Mouse (Mus musculus) neural tube, embryonic 13.5 days (tissue): Measurements from ENCODE around the gene Tmem151b. TPM values are rescaled to one million over a fixed set of nuclear protein-coding genes. Genes with fewer than 3 reads are reported as not detected.

Experiments
- ATAC-seq: fragments of 200-750 bp; cut with Nextera tagmentation; 2 replicates; pipeline ENCODE4 v1.8.0; 2017; ENCODE audit warnings: low read depth, mild to moderate bottlenecking, moderate TSS enrichment, moderate library complexity
- H3K27ac ChIP-seq: fragments of 300-500 bp; sonication (generic); replicated peaks from 2 replicates; pipeline ENCODE4 v1.5.1; 2015; ENCODE audit warnings: moderate library complexity, mild to moderate bottlenecking, inconsistent platforms
- H3K27me3 ChIP-seq: fragments of 300-500 bp; sonication (generic); 2 replicates; pipeline ENCODE4 v1.6.1; 2015; ENCODE audit warnings: mild to moderate bottlenecking, inconsistent platforms
- H3K36me3 ChIP-seq: fragments of 300-500 bp; sonication (generic); 2 replicates; pipeline ENCODE4 v1.6.1; 2015; ENCODE audit warnings: mild to moderate bottlenecking, inconsistent platforms
- H3K4me1 ChIP-seq: fragments of 300-500 bp; sonication (generic); replicated peaks from 2 replicates; pipeline ENCODE4 v1.6.1; 2015; ENCODE audit warnings: inconsistent platforms
- H3K4me2 ChIP-seq: fragments of 300-500 bp; sonication (generic); 2 replicates; pipeline ENCODE4 v1.6.1; 2015; ENCODE audit warnings: inconsistent platforms, mild to moderate bottlenecking, moderate library complexity
- H3K4me3 ChIP-seq: fragments of 300-500 bp; sonication (generic); 2 replicates; pipeline ENCODE4 v1.5.1; 2015; ENCODE audit warnings: mild to moderate bottlenecking, inconsistent platforms
- H3K9ac ChIP-seq: fragments of 300-500 bp; sonication (generic); 2 replicates; pipeline ENCODE4 v1.6.1; 2015; ENCODE audit warnings: moderate library complexity, mild to moderate bottlenecking, inconsistent platforms
- H3K9me3 ChIP-seq: fragments of 300-500 bp; sonication (generic); 2 replicates; pipeline ENCODE4 v1.6.1; 2016; ENCODE audit warnings: inconsistent platforms
- WGBS: fragments of 180-500 bp; shearing (Covaris S2); methylation state at CpG from one replicate; pipeline ENCODE4 v1.1.7; 2015; 5-methylcytosine and 5-hydroxymethylcytosine counted together
- polyA plus RNA-seq: library from polyadenylated mRNA; unstranded; fragments of >200 nt; fragmentation: Nextera tagmentation; extraction: Ambion mirVana; gene quantifications from 2 replicates; pipeline ENCODE4 v1.2.1, GENCODE M21; 2015

The Tmem151b gene
- polyA plus RNA-seq, 1 experiment from 2014 or later: 22.6 TPM

DNA sequence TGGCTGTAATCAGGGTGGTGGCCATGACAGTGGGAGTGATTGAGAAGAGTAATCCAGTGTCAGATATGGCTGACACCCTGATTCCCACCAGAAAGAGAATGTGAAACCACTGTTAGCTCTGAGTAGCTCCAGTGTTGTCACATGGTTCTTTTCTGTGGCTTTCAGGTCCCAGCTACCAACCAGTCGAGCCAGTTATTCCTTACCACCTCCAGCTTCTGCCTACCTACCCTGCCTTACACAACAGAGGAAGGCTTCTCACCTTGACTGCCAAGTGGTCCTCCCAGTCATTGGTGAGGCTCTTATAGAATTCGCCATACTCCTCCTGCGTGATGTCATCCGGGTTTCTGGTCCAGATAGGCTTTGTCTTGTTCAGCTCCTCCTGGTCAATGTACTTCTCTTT is 20.5 kb upstream of the Tmem151b start:
- peaks cover 67% of the 10 kb centered on the region for H3K36me3 ChIP-seq
- no peak overlapping the region for H3K4me2 ChIP-seq
- peaks cover 77% of the 10 kb centered on the region for H3K4me1 ChIP-seq
- WGBS: 84% methylated on average over 4 of the region's 4 CpGs
- H3K27me3 ChIP-seq: no peaks in the 10 kb centered on the region
- no peak overlapping the region for H3K9ac ChIP-seq
- no peaks in the 10 kb centered on the region for H3K9me3 ChIP-seq
- H3K27ac ChIP-seq: no peak overlapping the region
- H3K4me3 ChIP-seq: no peak overlapping the region
- no peak for ATAC-seq

DNA sequence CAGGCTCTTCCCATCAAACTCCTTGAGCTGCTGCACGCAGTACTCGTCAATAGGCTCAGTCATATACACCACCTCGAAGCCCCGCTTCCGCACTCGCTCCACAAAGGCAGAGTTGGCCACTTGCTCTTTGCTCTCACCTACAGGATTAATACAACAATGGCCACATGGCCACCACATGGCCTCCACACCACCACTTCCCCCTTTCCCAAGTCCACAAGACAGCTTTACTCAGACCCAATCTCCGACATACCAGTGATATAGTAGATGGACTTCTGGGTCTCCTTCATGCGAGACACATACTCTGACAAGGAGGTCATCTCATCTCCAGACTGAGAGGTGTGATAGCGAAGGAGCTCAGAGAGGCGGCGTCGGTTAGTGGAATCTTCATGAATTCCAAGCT is 19.5 kb upstream of the Tmem151b start:
- Histone ChIP-seq H3K9ac (no peak overlapping the region), H3K4me3 (no peak overlapping the region), H3K9me3 (no peaks in the 10 kb centered on the region), H3K27ac (no peak overlapping the region), H3K36me3 (peaks cover 67% of the 10 kb centered on the region), H3K27me3 (no peaks in the 10 kb centered on the region), H3K4me2 (no peak overlapping the region), H3K4me1 (peaks cover 76% of the 10 kb centered on the region)
- ATAC-seq: no peak
- WGBS: 88% methylated on average over 12 of the region's 12 CpGs

DNA sequence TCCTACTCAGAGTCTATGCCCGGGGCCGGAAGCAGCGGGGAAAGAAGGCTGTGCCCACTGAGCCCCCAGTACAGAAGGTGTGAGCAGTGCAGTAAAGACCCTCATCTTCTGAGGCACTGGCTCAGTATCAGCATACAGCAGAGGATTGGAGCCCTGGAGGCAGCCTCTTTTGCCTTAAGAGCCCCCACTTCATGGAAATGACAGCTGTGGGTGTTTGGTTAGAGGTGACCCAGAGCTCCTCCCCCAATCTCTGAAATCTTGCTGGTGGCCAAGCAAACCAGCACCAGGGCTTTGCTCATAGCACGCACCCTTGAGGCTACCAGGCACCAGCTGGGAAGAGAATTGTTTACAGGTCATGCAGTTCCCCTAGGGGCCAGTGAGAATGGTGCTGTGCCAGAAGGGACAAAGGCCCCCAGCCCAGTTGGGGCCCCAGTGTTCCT is 17.7 kb upstream of the Tmem151b start:
- no peak overlapping the region for H3K9ac ChIP-seq
- no peaks in the 10 kb centered on the region for H3K27me3 ChIP-seq
- H3K9me3 ChIP-seq: no peaks in the 10 kb centered on the region
- peak overlapping the region; percentile 29; the same call in 1 of the 2 replicates for H3K27ac ChIP-seq
- WGBS: 28% methylated on average over 4 of the region's 4 CpGs
- H3K4me1 ChIP-seq: peaks cover 76% of the 10 kb centered on the region
- no peak overlapping the region for H3K4me3 ChIP-seq
- peaks cover 67% of the 10 kb centered on the region for H3K36me3 ChIP-seq
- H3K4me2 ChIP-seq: no peak overlapping the region
- no peak for ATAC-seq

DNA sequence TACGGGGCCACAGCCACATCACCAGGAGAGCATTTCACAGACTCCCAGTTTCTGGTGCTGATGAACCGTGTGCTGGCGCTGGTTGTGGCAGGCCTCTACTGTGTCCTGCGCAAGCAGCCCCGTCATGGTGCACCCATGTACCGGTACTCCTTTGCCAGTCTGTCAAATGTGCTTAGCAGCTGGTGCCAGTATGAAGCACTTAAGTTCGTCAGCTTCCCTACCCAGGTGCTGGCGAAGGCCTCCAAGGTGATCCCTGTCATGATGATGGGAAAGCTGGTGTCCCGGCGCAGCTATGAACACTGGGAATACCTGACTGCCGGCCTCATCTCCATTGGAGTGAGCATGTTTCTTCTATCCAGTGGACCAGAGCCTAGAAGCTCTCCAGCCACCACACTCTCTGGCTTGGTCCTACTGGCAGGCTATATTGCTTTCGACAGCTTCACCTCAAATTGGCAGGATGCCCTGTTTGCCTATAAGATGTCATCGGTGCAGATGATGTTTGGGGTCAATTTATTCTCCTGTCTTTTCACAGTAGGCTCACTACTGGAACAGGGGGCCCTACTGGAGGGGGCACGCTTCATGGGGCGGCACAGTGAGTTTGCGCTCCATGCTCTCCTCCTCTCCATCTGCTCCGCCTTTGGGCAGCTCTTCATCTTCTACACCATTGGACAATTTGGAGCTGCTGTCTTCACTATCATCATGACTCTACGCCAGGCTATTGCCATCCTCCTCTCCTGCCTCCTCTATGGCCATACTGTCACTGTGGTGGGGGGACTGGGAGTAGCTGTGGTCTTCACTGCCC is 17.1 kb upstream of the Tmem151b start:
- Histone ChIP-seq H3K4me1 (peaks cover 70% of the 10 kb centered on the region), H3K27ac (peak overlapping the region; percentile 29; the same call in 1 of the 2 replicates), H3K36me3 (peaks cover 65% of the 10 kb centered on the region), H3K27me3 (no peaks in the 10 kb centered on the region), H3K4me3 (0 out of 2 replicates have a peak overlapping the region, but pooled peaks have one; percentile 1), H3K9ac (no peak overlapping the region), H3K9me3 (no peaks in the 10 kb centered on the region), H3K4me2 (no peak overlapping the region)
- 67% methylated on average over 18 of the region's 18 CpGs for WGBS
- ATAC-seq: no peak

DNA sequence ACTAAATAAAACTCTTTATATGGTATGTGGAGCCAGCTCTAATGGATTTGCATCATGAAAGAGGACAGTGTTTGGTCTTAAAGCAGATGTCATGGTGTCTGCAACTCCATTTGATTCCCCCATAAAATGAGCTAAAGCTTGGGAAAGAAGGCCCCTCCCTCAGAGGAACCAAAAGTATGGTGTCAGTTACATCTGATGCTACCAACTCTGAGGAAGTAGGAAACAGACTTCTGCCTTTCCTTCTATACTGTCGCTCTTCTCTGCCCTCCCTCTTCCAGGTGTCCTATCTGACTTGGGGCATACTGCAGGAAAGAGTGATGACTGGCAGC is 16.5 kb upstream of the Tmem151b start:
- ATAC-seq: no peak

DNA sequence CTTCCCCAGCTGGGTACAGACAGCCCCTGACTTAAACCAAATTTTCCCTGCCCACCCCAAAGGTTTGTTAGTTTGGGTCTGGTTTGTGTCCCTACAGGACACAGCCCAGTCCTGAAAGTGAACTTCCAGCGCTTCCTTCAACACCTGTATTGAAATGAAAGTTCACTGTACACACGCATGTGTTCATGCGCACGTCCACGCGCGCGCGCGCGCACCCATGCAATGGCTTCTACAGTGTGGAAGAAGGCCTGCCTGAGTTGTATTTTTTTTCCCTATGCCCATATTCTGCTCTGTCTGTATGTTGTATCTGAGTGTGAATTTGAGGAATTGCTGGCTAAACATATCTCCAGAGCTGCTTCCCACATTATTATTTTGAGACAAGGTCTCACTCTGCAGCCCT is 15.6 kb upstream of the Tmem151b start:
- Histone ChIP-seq H3K9ac (peak overlapping the region; percentile 92), H3K27ac (no peak overlapping the region), H3K36me3 (peaks cover 50% of the 10 kb centered on the region), H3K4me1 (peaks cover 56% of the 10 kb centered on the region), H3K4me3 (peak overlapping the region; percentile 81), H3K4me2 (peak overlapping the region; percentile 96), H3K27me3 (no peaks in the 10 kb centered on the region), H3K9me3 (no peaks in the 10 kb centered on the region)
- ATAC-seq: no peak
- 95% methylated on average over 11 of the region's 11 CpGs for WGBS

More for the DNA sequence above, 16.5 kb upstream of the Tmem151b start:
- Histone ChIP-seq H3K4me3 (no peak overlapping the region), H3K36me3 (peaks cover 59% of the 10 kb centered on the region), H3K4me1 (peaks cover 65% of the 10 kb centered on the region), H3K27ac (no peak overlapping the region), H3K27me3 (no peaks in the 10 kb centered on the region), H3K4me2 (no peak overlapping the region), H3K9me3 (no peaks in the 10 kb centered on the region), H3K9ac (0 out of 2 replicates have a peak overlapping the region, but pooled peaks have one; percentile 8)
- 95% methylated on average over 1 of the region's 1 CpGs for WGBS

DNA sequence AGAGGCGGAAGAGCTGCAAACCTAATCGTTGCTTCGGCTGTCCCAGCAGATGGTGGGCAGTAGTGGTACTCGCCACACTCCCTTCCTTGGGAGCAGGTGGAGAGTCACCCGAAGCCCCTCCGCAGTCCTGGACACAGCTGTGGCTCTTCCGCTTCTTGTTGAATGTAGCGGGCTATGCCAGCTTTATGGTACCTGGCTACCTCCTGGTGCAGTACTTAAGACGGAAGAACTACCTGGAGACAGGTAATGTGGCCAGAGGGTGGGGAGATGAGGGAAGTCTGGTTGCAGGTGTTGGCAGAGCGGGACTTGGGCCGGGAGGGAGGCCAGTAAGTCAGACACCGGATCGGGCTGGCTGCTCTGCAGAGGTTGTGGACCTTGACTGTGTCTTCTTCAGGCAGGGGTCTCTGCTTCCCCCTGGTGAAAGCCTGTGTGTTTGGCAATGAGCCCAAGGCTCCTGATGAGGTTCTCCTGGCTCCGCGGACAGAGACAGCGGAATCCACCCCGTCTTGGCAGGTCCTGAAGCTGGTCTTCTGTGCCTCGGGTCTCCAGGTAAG is 15.1 kb upstream of the Tmem151b start:
- peak; percentile 1; the same call in 1 of the 2 replicates for ATAC-seq
- Histone ChIP-seq H3K4me1 (peaks cover 51% of the 10 kb centered on the region), H3K9ac (peak overlapping the region; percentile 92), H3K27me3 (no peaks in the 10 kb centered on the region), H3K4me2 (peak overlapping the region; percentile 96), H3K27ac (peak overlapping the region; percentile 90), H3K4me3 (peak overlapping the region; percentile 81), H3K9me3 (no peaks in the 10 kb centered on the region), H3K36me3 (peaks cover 46% of the 10 kb centered on the region)
- WGBS: 9% methylated on average over 18 of the region's 18 CpGs

DNA sequence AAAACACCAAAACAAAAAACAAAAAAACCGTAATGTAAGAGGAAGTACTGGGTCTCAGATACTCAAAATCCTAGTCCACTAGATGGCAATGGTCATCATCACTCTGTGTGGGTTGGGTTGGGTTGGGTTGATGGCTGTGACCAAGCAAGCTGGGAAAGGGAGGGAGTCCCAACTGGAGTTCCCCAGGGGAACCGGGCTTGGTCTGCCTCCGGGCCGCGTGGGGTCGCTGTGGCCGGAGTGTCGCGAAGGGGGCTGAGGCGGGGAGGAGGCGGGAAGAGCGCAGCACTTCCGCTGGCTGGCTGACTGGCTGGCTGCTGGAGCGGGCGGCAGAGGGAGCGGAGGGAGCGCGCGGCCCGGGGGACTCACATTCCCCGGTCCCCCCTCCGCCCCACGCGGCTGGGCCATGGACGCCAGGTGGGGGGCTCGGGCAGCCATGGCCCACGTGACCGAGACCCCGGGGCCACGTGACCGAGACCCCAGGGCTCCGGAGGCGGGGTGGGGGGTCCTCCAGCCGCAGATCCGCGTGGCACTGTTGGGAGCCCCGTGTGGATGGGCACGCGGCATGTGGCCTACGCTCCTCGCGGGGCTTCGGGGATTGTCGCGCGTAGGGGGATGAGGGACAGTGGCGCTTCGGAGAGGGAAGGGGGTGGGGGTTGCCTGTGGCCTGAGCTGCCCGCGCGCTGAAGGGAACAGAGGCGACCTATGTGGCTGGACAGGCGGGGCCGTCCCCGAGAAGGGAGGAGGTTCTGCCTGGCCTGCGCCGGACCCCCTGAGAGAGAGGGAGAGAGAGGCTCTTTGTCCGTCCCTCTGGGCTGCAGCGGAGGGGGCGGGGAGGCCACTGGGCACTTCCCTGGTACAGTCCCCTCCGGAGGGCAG is 14.4 kb upstream of the Tmem151b start, which contains the start of gene Slc35b2:
Slc35b2 (plus strand) TSS at position 220 of the 876 bp plus-strand sequence.
- Histone ChIP-seq H3K27me3 (no peaks in the 10 kb centered on the region), H3K4me2 (peak within 1 kb of the TSS; percentile 96), H3K36me3 (peaks cover 38% of the 10 kb centered on the region), H3K4me1 (peaks cover 44% of the 10 kb centered on the region), H3K9ac (peak within 1 kb of the TSS; percentile 92), H3K27ac (peak within 1 kb of the TSS; percentile 90), H3K4me3 (peak within 1 kb of the TSS; percentile 81), H3K9me3 (no peaks in the 10 kb centered on the region)
- WGBS: under 1% methylated on average over 41 of the region's 61 CpGs
- ATAC-seq: peak; percentile 87

DNA sequence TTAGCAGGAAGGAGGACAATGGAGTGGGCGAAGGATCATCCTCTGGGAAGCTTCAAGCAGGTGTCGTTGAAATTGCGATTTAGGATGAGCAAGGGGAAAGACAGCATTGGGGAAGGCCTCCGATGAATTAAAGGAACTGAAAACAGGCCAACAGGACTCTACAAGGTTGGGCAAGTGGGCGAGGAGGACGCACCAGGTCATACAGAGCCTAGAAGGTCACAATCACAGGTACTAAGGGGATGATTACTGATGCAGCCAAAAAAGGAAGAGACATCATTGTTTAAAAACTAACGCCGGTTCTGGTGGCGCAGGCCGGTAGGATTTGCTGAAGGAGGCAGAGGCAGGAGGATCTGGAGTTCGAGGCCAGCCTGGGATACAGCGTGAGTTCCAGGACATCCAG is 13.7 kb upstream of the Tmem151b start:
- H3K27ac ChIP-seq: no peak overlapping the region
- 0 out of 2 replicates have a peak overlapping the region, but pooled peaks have one; percentile 92 for H3K9ac ChIP-seq
- peak overlapping the region; percentile 96 for H3K4me2 ChIP-seq
- H3K4me1 ChIP-seq: peaks cover 38% of the 10 kb centered on the region
- WGBS: 82% methylated on average over 12 of the region's 12 CpGs
- H3K9me3 ChIP-seq: no peaks in the 10 kb centered on the region
- ATAC-seq: no peak
- H3K27me3 ChIP-seq: no peaks in the 10 kb centered on the region
- H3K36me3 ChIP-seq: peaks cover 32% of the 10 kb centered on the region
- H3K4me3 ChIP-seq: 0 out of 2 replicates have a peak overlapping the region, but pooled peaks have one; percentile 81

DNA sequence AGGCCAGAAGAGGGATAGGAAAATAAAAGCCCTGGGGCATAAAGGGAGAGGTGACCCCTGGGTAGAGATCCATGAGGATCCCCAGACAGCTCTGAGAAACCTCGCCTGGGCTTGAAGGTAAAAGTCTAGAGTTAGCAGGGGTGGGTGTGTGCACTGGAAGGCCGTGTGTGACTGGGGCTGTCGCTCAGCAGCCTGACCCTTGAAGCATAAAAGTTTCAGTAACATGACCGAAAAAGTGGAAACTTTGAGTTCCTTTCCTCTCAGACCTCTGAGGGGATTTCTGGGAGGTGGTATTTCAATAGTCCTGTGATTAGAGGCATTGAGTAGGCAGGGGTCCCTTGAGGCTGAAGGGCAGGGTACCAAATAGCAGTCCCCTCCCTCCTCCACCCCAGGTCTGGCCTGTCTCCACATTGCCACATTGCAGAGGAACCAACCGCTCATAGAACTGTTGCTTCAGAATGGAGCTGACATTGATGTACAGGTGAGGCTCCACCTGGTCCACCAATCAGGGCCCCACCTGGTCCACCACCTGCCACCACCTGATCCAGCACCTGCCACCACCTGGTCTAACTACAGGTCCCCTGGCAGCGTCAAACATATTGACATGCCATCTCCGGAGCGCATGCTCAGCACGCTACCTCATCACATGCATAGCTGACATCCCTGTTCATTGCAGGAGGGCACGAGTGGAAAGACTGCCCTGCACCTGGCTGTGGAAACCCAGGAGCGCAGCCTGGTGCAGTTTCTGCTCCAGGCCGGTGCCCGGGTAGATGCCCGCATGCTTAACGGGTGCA is 10.5 kb upstream of the Tmem151b start:
- Histone ChIP-seq H3K4me2 (no peak overlapping the region), H3K36me3 (no peaks in the 10 kb centered on the region), H3K27ac (no peak overlapping the region), H3K27me3 (peaks cover 11% of the 10 kb centered on the region), H3K9ac (no peak overlapping the region), H3K9me3 (no peaks in the 10 kb centered on the region), H3K4me1 (peaks cover 27% of the 10 kb centered on the region), H3K4me3 (no peak overlapping the region)
- 90% methylated on average over 15 of the region's 15 CpGs for WGBS
- ATAC-seq: no peak
